Mouse (Mus musculus) thymus, postnatal 14 days (tissue): ENCODE measurements at regions not wholly inside any gene's neighbourhood (a gene's known extent, or its start where the extent isn't known, plus 50 kb on each side); places are given as distances from the start of the nearest gene placed in this dataset.

ENCODE experiments used
- DNase-seq: peaks from one replicate; pipeline ENCODE4 v3.0.0; 2021

GRCm38 (mm10) chr3:54103098-54103497, 52.7 kb upstream of the Trpc4 start:
- no peak for DNase-seq

GRCm38 (mm10) chr3:54083634-54084033, 72.2 kb upstream of the Trpc4 start:
- no peak for DNase-seq

- no peak for DNase-seq
Observed at GRCm38 (mm10) chr3:54076461-54076860, 79.4 kb upstream of the Trpc4 start.

GRCm38 (mm10) chr3:54060653-54061052, 95.2 kb upstream of the Trpc4 start:
- DNase-seq: no peak

GRCm38 (mm10) chr3:54054376-54054775, 101.5 kb upstream of the Trpc4 start:
- DNase-seq: no peak

GRCm38 (mm10) chr3:54049370-54049769, 106.5 kb upstream of the Trpc4 start:
- no peak for DNase-seq

GRCm38 (mm10) chr3:54048091-54048670, 107.7 kb upstream of the Trpc4 start:
- DNase-seq: no peak

GRCm38 (mm10) chr3:54027365-54027764, 128.5 kb upstream of the Trpc4 start:
- no peak for DNase-seq

- DNase-seq: no peak
Observed at GRCm38 (mm10) chr3:54020196-54020595, 135.6 kb upstream of the Trpc4 start.

GRCm38 (mm10) chr3:54017943-54018649, 137.7 kb upstream of the Trpc4 start:
- DNase-seq: no peak

- DNase-seq: no peak
Observed at GRCm38 (mm10) chr3:54016877-54017276, 139.0 kb upstream of the Trpc4 start.

GRCm38 (mm10) chr3:54011016-54011415, 144.8 kb upstream of the Trpc4 start:
- no peak for DNase-seq

- DNase-seq: no peak
Observed at GRCm38 (mm10) chr3:53992993-53993392, 129.4 kb upstream of the Ufm1 start.

- no peak for DNase-seq
Observed at GRCm38 (mm10) chr3:53988796-53989195, 125.2 kb upstream of the Ufm1 start.

GRCm38 (mm10) chr3:53988256-53988655, 124.6 kb upstream of the Ufm1 start:
- DNase-seq: no peak

- DNase-seq: no peak
Observed at GRCm38 (mm10) chr3:53987316-53987715, 123.7 kb upstream of the Ufm1 start.

- DNase-seq: no peak
Observed at GRCm38 (mm10) chr3:53984743-53985550, 121.3 kb upstream of the Ufm1 start.

- DNase-seq: no peak
Observed at GRCm38 (mm10) chr3:53982311-53982710, 118.7 kb upstream of the Ufm1 start.

GRCm38 (mm10) chr3:53981585-53981984, 118.0 kb upstream of the Ufm1 start:
- peak; percentile 23 for DNase-seq

GRCm38 (mm10) chr3:53977379-53978080, 113.9 kb upstream of the Ufm1 start:
- DNase-seq: peak; percentile 21

- peak; percentile 53 for DNase-seq
Observed at GRCm38 (mm10) chr3:53974905-53975551, 111.4 kb upstream of the Ufm1 start.

- no peak for DNase-seq
Observed at GRCm38 (mm10) chr3:53969000-53969641, 105.5 kb upstream of the Ufm1 start.
